Mouse (Mus musculus): ENCODE measurements around the gene Arhgef12. TPM values are rescaled to one million over a fixed set of nuclear protein-coding genes. Genes with fewer than 3 reads are reported as not detected.

Gene Arhgef12
- polyA plus RNA-seq, 1 experiment from 2014 or later: 11.2 TPM

DNA sequence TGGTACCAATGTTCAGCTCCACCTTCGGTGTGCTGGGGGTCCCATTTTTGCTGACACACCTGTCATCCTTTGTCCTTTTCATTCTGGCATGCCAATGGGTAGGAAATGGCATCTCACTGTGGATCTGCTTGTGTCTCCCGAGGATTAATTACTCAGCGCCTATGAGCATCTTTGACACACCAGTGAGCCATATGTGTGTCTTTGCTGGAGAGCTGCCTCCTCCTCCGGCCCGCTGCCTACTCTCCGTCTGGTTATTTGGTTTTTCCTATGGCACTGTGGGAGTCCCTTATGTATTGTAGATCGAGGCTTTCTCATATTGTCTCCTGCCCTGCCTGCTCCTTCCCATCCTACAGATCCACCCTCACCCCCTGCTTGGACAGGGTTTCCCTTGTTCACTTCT is 189.1 kb downstream of the Arhgef12 start:
- H3K9me3 ChIP-seq (replicated peaks; ENCODE audit: low read length): no peaks in the 10 kb centered on the region
- no peak overlapping the region for H3K27ac ChIP-seq
- H3K9ac ChIP-seq (ENCODE audit: low read depth, low read length): no peak overlapping the region
- H3K4me3 ChIP-seq (replicated peaks; ENCODE audit: low read depth, low read length): no peak overlapping the region
- H3K27me3 ChIP-seq (ENCODE audit: insufficient read depth, low read length): no peaks in the 10 kb centered on the region
- 86% methylated on average over 7 of the region's 7 CpGs for WGBS
- no peaks in the 10 kb centered on the region for H3K36me3 ChIP-seq (ENCODE audit: insufficient read depth, low read length)
- H3K4me1 ChIP-seq (replicated peaks; ENCODE audit: insufficient read depth, low read length): no peaks in the 10 kb centered on the region
- DNase-seq (ENCODE audit: low spot score) (no peak), ATAC-seq (replicated peaks; ENCODE audit: low FRiP score, low read depth) (no peak)
- H3K4me2 ChIP-seq (ENCODE audit: low read length): no peak overlapping the region
- no peak for TF ChIP-seq CTCF (IDR thresholded peaks at IDR 0.05; ENCODE audit: low read depth)

Other genes with a start within 250 kb of the Arhgef12 start
- gene Grik4, start 162.7 kb downstream of the Arhgef12 start, polyA plus RNA-seq (2015; fragmentation: Nextera tagmentation; extraction: Ambion mirVana): 2.0 and 2.3 TPM in 2 replicates
- 9.3 and 10.6 TPM in 2 replicates for gene Tmem136, start 9.3 kb upstream of the Arhgef12 start, polyA plus RNA-seq (2015; fragmentation: Nextera tagmentation; extraction: Ambion mirVana)
- 0.41 and 0.47 TPM in 2 replicates for gene Pou2f3, start 103.1 kb upstream of the Arhgef12 start, polyA plus RNA-seq (2015; fragmentation: Nextera tagmentation; extraction: Ambion mirVana)
- 57.2 and 62.9 TPM in 2 replicates for gene Oaf, start 132.7 kb upstream of the Arhgef12 start, polyA plus RNA-seq (2015; fragmentation: Nextera tagmentation; extraction: Ambion mirVana)
- 2.5 and 2.6 TPM in 2 replicates for gene Trim29, start 203.6 kb upstream of the Arhgef12 start, polyA plus RNA-seq (2015; fragmentation: Nextera tagmentation; extraction: Ambion mirVana)